Mouse (Mus musculus) frontal cortex, adult (tissue): ENCODE measurements around the gene Cfap100.

ENCODE experiments used
- ATAC-seq: cut with Nextera tagmentation; 2 replicates; pipeline ENCODE4 v1.9.2; 2017; ENCODE audit warnings: mild to moderate bottlenecking, moderate library complexity, mixed read lengths; ENCODE audit not compliant: low TSS enrichment

Gene Cfap100

DNA sequence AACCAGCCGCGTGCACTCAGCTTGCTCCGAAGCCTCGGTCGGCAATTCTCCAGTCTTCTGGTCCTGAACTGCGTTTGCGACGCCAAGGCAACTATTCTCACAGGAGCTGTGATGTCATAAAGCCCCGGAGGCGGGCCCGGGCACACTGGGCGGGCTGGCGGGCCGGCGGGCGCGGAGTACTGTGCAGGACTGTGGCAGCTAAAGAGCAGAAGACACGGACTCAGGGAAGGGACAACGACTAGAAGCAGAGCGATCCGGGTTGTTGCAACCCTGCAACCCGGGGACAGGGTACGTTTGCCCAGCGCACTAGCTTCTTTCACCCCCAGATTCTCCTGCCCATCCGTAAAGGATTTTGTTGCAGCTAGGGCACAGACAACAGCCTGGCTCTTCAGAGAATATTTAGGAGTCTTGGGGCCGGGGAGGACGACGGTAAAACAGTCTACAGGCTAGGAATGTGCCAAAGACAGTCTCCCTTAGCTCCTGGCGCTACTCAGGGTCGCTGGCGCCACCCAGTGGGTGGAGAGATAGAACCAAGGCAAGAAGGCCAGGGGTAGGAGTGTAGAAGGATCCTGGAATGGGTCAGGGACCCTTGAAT is at the start of gene Cfap100:
Gene Cfap100 (minus strand): TSS at position 418 of the 595 bp plus-strand sequence.
- ATAC-seq, result peak; percentile 48

DNA sequence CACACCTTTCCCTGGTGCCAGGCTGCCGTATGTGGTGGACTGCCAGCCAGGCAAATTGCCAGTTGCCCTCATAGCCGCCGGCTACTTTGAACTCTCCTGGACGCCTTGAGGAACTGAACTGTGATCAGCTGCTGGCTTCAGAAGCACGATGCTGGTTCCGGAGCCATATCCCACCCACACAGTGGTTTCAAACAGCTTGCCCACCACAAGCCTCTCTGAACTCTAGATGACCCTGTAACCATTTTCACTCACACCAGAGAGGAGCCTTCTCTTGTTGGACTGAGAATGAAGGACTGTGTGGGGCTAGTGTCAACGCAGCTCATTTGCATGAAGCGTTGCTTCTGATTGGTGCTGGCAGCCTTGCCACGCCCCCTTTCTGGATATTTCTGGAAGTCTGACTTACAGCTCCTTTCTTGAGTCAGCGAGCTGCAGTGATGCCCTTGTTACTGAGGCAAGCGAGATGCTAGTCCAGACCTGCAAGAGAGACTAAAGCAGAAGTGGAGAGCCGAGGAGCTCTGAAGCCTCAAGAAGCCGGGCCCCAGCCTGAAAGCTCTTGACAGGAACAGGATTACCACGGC is 48.4 kb upstream of the Cfap100 start:
- peak; percentile 86 for ATAC-seq

DNA sequence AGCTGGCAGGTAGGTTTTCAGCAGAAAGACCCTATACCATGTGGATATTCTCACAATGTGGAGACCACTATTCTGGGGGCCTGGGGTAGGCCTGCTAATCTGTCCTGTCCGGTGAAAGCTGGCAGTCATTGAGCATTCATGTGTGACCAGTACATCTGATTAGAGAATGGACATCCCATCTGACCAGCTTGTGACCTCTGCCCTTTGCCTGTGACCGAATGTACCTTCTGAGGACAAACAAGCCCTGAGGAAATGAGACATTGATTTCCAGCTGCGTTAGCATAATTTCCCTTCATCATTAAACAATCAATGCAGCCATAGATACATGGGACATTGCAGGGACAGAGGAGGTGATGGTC is 47.2 kb upstream of the Cfap100 start:
- ATAC-seq, result no peak

DNA sequence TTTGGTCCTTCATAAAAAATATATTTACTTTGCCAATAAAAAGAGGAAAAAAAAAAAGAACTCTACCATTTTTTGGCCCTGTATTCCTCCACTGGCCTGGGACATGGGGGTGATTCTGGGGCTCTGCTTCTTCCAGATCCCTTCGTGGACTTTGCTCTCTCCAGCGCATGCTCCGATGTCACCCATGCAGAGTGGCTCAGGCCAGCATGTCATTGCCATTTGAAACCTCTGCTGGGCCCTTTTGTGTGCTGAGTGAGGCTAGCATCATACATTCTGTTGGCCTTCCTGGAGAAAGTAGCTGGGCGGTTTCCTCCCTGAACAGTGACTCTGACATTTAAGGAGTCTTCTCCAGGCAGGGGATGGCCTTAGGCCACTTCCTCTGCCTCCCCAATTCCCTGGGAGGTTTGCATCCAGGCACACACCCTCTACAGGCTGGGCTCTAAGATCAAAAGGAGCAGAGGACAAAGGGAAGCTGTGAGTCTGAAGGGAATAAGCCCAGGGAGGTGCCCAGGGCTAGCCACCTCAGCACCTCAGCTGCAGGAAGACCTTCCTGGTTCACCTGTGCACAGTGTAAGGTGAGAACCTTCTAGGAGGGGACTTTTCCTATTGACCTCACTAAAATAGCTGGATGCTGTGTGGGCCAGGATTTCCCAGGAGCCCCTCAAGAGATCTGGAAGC is 46.7 kb upstream of the Cfap100 start:
- ATAC-seq, result no peak

DNA sequence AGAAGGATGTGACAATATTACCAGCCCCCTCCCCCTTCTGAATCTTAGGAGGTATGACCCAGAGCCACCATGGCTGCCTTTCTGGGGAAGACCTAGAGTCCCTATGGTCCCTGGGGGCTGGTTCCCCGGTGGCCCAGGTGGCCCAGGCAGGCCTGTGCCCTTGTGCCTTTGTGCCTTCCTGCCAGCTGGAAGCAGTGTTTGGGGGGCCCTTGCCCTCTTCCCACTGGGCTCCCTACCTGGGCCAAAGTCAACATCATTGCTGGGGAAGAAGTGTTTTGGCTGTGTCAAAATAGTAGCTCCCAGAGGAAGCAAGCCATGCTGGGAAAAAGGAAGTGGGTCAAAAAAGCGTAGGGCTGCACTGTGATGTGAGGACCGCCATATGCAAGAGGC is 45.8 kb upstream of the Cfap100 start:
- ATAC-seq, result no peak

DNA sequence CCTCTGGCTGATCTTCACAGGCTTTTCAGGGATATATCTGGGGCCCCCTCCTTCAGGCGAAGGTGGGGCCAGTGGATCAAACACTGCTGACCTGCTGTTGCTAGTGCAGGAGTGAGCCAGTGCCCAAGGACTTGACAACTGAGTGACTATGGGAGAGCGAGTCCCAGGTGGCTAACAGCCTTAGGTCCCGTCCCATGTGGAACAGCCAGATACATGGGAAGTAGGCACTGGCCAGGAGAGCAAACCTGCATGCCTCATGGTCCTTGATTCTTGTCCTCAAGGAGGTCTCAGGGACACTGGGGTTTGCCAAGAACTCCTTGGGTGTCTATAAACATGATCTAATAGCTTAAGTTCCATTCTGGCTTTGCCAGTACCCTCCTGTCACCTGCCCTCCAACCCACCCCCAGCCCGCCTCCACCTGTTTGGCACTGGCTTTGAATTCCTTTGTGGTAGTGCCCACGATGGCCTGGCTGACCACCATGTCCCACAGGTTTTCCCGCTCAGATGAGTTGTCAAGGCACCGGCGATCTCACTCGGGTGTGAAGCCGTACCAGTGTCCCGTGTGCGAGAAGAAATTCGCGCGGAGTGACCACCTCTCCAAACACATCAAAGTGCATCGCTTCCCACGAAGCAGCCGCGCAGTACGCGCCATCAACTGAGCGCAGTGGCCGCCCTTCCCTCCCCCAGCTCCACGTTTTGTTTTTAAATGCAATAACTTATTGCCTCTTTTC is 45.2 kb upstream of the Cfap100 start:
- ATAC-seq, result no peak

DNA sequence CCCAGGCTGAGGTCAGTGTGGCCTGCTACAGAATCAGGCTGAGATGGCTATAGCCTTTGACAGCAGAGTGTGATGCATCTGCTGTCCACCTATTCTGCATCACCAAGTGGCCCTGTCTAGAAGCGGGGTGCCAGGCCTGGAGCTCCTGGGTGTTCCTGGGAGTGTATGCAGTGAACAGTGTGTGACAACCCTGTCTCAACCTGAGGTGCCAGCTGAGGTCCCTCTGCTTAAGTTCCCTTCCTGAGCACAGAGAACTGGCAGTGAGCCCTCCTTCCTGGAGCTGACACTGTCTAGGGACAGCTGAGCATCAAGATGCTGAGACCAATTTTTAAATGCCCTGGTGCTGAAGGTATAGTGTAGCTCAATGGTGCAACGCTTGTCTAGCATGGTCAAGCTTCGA is 44.1 kb upstream of the Cfap100 start:
- ATAC-seq, result no peak

DNA sequence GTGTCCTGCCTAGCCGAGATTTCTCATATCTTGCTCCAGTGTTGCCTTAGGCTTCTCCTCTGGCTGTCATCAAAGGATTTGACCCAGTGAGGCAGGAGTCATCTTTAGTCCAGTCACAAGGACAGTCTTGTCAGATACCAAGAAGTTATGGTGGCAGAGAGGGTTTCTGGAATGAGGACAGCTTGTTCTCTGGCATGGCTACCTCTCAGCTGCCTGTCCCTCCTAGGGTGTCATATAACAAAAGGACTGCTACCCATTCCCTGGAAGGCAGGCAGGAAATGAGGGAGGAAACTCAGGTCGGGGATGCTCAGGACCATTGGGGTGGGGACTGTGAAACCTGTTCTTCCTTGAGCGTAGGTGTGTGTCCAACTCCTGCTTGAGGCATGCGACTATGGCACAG is 43.5 kb upstream of the Cfap100 start:
- no peak for ATAC-seq

DNA sequence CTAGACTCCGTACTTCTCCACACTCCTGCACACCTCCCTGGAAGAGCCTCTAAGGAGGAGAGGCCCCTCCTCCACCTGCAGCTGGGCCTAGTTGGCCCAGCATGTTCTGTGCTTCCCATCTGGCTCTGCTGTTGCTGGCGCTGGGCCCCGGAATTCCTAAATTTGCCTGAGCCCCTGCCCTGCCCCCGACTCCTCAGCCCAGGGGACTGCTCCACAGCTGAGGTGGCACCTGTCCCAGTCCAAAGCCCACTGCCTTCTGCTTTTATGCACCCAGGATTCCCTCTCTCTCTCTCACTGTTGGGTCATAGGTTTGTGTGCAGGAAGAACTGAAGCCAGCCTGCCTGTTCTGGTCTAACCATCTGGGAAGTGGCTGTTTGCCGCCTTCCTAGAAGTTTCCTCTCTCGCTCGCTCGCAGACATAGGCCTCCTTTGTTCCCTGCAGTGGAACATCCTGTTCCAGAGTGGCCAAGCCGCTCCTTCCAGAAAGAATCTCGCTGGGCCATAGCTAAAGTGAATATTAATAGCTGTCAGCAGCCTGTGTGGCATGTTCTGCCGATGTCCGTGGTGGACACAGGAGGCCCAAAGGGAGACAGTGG is 42.4 kb upstream of the Cfap100 start:
- peak; percentile 66 for ATAC-seq

DNA sequence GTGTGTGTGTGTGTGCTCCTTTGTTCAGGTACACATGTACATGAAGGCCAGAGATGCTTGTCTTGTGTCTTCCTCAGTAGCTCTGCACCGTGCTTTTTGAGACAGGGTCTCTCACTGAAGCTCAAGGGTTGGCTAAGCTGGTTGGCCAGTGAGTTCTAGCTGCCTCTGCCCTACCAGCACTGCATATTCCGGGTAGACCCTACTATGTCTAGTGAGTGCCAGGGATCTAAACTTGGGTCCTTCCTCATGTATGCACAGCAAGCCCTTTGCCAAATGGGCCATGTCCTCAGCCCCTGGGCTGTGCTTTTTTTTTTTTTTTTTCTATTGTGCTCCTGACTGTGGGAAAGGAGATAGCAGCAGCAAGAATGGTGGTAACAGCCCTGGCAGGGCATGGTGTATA is 41.7 kb upstream of the Cfap100 start:
- no peak for ATAC-seq

DNA sequence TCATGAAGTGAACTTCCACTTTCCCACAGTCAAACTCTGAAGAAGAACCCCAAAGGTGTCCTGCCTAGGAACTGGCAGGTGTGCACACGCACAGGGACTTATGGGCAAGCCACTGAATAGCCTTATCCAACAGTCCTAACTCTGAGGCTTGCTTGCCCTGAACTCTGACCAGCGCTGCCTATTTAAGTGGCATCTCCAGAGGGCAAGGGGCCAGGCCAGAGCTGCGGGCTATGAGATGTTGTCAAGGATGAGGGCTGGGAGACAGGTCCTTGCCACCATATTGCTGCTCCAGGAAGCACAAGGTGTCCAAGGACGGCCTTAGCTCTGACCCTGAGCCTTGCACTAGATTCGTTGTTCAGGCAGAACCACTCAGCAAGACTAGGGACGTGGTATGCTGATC is 40.4 kb upstream of the Cfap100 start:
- no peak for ATAC-seq

DNA sequence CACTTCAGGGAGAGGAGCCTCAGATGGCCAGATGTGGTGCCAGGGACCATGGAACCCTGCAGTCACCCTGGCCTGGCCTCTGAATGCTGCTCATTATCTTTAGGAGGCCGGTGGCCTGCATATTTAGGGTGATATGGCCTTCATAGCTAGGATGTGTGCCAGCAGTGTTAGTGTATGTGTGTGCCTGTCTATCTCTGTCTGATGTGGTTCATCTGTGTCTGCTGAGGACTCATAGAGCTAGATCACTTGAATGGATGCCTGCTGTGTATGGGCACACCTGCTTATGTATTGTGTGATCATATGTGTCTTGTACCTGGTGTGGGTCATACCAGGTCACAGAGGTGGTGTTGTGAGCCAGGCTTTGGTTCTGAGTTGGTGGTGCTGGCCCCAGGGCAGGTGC is 39.6 kb upstream of the Cfap100 start:
- no peak for ATAC-seq

DNA sequence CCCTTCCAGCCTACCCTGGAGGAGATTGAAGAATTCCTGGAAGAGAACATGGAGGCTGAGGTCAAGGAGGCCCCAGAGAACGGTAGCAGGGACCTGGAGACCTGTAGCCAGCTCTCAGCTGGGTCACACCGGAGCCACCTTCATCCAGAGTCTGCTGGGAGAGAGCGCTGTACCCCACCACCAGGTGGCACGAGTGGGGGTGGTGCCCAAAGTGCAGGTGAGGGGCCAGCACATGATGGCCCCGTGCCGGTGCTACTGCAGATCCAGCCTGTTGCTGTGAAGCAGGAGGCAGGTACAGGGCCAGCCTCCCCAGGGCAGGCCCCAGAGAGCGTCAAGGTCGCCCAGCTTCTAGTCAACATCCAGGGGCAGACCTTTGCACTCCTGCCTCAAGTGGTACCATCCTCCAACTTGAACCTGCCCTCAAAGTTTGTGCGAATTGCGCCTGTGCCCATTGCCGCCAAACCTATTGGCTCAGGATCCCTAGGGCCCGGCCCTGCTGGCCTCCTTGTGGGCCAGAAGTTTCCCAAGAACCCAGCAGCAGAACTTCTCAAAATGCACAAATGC is 38.3 kb upstream of the Cfap100 start:
- no peak for ATAC-seq

DNA sequence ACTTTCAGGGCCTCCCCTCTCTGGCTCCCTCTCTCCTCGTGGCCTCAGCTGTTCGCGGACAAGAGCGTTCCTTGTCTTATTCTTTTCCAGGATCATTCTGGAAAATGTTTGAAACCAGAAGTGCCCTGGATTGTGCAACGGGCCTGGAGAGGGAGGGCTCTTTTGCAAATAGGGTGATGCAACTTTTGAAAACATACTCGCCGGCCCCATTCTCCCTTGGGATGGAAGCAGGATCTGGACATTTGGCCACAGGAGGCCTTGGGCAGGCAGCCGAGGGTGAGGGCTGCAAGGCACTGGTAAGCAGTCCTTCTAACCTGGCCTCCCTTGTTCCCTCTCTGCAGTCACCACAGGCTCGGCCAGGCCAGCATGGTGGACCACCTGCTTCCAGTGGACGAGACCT is 37.5 kb upstream of the Cfap100 start:
- no peak for ATAC-seq

DNA sequence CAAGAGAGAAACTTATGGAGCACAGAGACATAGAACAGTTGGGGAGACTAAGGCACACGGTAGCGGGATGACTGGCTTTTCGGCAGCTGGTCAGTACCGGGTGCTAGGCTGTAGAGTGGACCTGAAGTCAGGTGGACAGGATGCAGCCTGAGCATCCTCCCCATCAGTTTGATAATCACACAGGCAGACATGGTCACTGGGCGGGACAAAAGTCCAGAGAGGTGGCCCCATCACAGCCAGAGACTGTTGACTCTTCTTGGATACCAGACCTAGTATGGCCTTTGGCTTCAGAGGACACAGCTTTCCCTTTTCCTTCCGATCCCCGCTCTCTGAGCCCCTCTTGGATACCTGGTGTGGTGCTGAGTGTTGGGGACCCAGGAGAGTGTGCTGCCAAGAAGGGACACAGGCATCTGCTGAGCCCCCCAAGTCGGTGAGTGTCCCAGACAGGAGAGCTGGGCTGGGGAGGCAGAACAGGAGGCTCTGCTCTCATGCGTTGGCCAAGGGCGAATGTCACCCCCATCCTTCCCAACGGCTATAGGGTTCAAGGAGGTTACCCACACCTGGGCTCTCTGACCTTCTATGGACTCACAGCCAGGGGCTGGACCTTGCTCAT is 36.5 kb upstream of the Cfap100 start:
- no peak for ATAC-seq

DNA sequence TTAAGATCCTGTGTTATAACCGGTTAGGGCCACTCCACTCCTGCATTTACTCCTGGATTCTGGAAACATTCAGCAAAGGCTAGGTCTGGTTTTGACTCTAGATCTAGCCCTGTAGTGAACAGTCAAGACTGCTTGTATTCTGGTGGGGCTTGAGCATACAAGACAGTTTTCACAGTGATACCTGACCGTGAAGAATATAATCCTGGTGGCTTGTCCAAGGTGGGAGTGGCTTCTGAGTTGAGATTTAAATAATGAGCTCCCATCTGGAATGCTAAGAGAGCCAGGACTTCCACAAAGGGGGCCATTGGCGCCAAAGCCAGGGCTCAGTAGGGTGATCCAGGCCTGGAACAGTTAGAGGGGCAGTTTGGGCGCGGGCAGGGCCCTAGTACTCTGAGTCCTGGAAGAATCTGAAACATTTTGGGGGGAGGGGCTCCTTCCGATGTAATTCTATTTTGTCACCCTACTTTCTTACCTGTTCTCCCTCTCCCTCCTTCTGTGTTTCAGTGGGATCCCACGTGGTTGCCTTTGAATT is 35.4 kb upstream of the Cfap100 start:
- ATAC-seq, result 0 out of 2 replicates have a peak, but pooled peaks have one; percentile 0

DNA sequence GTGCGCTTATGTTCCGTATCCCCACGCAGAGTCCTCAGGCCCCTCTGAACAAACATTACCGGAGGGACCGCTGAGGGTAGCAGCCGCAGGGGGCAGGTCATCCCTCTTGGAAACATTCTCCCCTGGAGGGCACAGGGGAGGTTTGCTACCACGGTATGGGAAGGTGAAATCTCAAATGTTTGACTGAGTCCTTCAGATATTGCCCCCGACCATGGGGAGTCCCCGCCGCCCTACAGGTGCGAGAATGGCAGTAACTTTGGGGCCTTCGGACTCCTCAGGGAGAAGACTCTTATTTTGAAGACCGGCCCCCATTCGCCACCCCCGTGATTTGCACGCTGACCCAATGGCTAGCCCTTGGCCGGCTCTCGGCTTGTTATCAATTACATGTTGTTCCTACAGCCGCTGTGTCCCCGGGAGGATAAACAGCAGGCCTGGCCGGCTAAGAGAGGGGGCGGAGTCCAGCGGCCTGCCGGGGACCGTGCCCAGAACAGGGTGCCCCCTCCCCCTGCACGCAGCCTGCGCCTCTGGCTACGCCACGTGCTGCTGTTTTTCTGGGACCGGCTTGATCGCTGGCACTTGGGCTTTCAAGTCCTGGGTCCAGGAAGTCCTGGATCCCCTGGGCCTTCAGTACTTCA is 34.7 kb upstream of the Cfap100 start:
- ATAC-seq, result peak; percentile 47

DNA sequence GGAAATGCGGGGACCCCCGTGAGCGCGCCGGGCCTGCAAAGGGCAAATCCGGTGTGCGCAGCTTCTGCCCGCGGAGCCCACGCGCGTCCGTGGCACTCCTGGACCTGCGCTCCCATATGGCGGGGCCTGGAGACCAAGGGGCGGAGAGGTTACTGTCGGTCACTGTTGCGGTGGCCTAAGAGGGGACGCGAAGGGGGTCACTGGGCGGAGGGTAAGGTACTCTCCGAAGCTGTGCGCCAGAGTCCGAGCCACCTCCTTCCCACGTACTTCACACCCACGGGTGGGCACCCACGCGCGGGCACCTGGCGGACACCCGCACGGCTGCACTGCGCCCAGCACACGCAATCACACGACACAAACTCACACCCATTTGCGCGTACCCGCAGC is 34.2 kb upstream of the Cfap100 start:
- peak; percentile 28; the same call in 1 of the 2 replicates for ATAC-seq

DNA sequence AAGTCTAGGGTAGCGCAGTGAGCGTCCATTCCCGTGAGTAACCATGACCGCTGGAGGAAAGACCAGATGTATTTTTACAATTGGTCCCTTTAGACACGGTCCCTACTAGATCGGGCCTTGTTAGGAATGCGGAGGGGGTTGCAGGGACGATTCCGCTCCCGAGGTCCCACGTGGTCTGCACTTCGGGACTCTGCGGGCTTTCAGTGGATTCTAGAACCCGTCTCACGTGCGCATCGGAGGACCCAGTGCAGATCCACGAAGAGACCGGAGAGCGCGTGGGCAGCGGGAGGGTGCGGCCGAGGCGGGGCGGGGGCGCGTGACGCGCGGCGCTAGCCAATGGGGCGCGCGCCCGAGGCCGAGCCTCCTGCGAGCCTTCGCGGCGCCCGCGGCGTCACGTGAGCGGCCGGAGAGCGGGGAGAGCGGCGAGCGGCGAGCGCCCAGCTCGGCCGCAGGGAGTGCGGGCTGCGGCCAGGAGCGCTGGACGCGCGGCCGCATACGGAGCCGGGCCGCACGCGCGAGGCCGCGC is 33.6 kb upstream of the Cfap100 start, which contains the start of gene Klf15:
Gene Klf15 (plus strand): TSS at position 396 of the 526 bp plus-strand sequence.
- peak; percentile 62 for ATAC-seq

DNA sequence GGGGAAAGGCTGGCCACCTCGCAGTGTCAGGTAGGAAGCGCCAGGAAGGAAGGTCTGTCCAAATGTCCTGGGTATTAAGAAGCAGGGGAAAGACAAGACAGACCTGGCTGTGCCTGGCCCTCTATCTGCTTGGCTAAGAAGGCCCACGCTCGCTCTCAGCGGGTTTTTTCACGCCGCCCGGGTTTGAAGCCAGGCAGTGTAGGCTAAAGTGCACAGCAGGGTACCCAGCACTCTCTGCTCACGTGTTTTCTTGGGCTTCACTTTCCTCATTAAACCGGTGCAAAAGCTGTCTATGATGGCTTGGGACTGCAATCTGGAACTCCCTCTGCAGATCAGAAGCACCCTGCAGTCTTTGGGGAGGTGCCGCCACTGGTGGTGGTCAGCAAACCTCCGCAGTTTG is 33.2 kb upstream of the Cfap100 start:
- ATAC-seq, result no peak

DNA sequence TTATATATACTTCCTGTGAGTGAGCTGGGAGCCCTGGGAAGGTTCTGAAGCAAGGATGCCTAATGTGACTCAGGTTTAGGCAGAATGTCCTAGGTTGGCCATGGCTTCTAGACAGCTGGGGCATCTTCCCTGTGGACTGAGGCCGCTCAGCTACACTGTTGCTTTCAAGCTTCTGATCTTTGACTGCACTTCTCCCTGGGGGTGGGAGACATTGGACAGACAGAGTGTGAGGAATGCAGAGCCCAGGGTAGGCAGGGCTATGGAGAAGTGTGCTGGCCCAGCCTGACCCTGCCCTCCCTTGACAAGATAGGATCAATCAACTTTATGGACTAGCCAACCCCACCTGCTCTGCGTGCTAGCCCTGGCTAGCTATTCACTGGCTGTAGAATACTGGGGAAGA is 32.6 kb upstream of the Cfap100 start:
- ATAC-seq, result no peak
